Mouse (Mus musculus): ENCODE results near the gene Phb2.

DNA sequence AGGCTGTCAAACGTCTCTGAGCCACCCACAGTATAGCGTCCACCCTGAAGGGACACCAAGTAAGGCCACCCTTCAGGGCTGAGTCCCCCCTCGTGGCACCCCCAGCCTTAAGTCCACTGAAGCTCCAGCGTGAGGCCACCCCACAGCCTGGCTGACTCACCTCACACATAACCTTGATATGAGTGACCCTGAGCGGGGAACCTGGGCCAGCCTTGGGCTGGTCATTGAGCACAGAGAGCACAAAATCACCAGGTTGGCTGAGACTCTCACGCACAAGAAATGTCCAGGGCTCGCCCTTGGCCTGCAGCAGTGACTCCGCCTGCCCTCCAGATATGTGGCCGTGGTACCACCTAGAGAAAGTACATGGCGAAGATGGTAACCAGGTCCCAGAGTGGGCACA is 16.5 kb downstream of the Phb2 start:
- TF ChIP-seq TAL1 (IDR thresholded peaks at IDR 0.05; ENCODE audit: low read length) (no peak), GATA1 (IDR thresholded peaks at IDR 0.05; ENCODE audit: low read length) (no peak)
